Mouse (Mus musculus): ENCODE results near the gene Fitm1. TPM values are rescaled to one million over a fixed set of nuclear protein-coding genes. Genes with fewer than 3 reads are reported as not detected.

Fitm1 gene
- polyA plus RNA-seq, 1 experiment from 2014 or later = 1.0 TPM

DNA sequence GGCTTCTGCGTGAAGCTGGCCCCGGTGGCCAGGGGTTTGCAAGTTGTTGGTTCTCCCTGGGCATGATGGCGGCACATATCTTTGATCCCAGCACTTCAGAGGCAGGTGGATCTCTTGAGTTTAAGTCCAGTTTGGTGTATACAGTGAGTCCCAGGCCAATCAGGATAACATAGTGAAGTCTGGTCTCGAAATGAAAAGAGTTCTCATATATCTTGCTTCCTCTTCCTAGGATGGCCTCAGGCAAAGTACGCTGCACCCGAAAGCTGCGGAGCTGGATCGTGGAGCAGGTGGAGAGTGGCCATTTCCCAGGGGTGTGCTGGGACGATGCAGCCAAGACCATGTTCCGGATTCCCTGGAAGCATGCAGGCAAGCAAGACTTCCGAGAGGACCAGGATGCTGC lies 29.4 kb downstream of the Fitm1 start:
- no peak overlapping the region for H3K4me3 ChIP-seq
- no peaks in the 10 kb centered on the region for H3K27me3 ChIP-seq
- no peaks in the 10 kb centered on the region for H3K9me3 ChIP-seq
- H3K27ac ChIP-seq (replicated peaks) = no peak overlapping the region
- no peak for ATAC-seq (ENCODE audit: low read depth)
- no peak overlapping the region for H3K4me2 ChIP-seq
- H3K4me1 ChIP-seq (replicated peaks) = peaks cover 12% of the 10 kb centered on the region
- WGBS = 82% methylated on average over 11 of the region's 11 CpGs
- no peak overlapping the region for H3K9ac ChIP-seq
- H3K36me3 ChIP-seq = peaks cover 93% of the 10 kb centered on the region

GRCm38 (mm10) chr14:55605743-55606459 lies 30.5 kb downstream of the Fitm1 start:
- Histone ChIP-seq H3K9ac (no peak overlapping the region), H3K4me2 (no peak overlapping the region), H3K4me1 (replicated peaks) (peaks cover 12% of the 10 kb centered on the region), H3K36me3 (peaks cover 89% of the 10 kb centered on the region), H3K4me3 (no peak overlapping the region), H3K27me3 (no peaks in the 10 kb centered on the region), H3K27ac (replicated peaks) (no peak overlapping the region), H3K9me3 (no peaks in the 10 kb centered on the region)
- WGBS = 93% methylated on average over 16 of the region's 16 CpGs
- no peak for ATAC-seq (ENCODE audit: low read depth)

DNA sequence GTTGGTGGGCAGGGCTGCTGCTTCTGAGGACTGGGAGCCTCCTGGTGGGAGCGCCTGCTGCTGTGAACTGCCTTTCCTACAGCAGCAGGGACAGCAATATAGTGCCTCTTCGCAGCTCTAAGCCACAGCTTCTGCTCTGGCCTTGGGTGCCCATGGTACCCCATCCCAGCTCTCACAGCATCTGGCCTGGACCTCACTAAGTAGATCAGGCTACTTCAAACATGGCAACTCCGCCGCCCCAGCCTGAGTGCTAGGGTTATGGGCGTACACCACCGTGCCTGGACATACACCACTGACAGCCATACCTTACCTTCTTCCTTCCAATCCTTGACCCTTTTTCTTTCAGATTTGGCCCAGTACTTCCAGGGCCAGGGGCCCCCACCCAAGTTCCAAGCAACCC lies 32.9 kb downstream of the Fitm1 start:
- 96% methylated on average over 6 of the region's 6 CpGs for WGBS
- Histone ChIP-seq H3K36me3 (peaks cover 67% of the 10 kb centered on the region), H3K9ac (no peak overlapping the region), H3K27me3 (no peaks in the 10 kb centered on the region), H3K4me1 (replicated peaks) (peaks cover 11% of the 10 kb centered on the region), H3K4me2 (no peak overlapping the region), H3K9me3 (no peaks in the 10 kb centered on the region), H3K4me3 (no peak overlapping the region), H3K27ac (replicated peaks) (no peak overlapping the region)
- ATAC-seq (ENCODE audit: low read depth) = no peak

- Histone ChIP-seq H3K36me3 (peaks cover 24% of the 10 kb centered on the region), H3K4me2 (no peak overlapping the region), H3K9ac (no peak overlapping the region), H3K27ac (replicated peaks) (no peak overlapping the region), H3K4me3 (no peak overlapping the region), H3K4me1 (replicated peaks) (0 out of 2 replicates have a peak, but pooled peaks cover 4% of the 10 kb centered on the region), H3K27me3 (no peaks in the 10 kb centered on the region), H3K9me3 (no peaks in the 10 kb centered on the region)
- ATAC-seq (ENCODE audit: low read depth) = no peak
- 80% methylated on average over 6 of the region's 6 CpGs for WGBS
These were observed 37.9 kb downstream of the Fitm1 start for GRCm38 (mm10) chr14:55613346-55613745.

DNA sequence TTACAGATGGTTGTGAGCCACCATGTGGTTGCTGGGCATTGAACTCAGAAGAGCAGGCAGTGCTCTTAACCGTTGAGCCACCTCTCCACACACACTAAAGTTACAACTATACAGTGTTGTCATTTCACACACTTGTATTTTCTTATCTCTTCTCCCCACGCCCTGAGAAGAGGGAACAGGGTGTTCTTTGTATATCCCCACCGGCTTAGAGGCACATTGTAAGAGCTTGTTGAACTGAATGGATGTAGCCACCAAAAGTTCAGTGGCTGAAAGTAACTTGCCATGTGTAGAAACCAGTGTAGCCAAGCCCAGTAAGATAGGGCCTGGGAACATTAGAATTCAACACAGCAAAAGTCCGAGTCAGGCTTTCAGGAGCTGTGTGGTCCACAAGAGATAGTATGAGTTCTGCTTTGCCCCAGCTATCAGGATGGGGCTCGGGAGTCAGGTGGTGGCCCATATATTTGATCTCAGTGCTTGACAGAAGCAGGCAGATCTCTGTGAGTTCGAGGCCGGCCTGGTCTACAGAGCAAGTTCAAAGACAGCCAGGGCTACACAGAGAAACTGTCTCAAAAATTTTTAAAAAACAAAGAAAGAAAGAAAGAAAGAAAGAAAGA lies 39.3 kb downstream of the Fitm1 start:
- no peak overlapping the region for H3K27ac ChIP-seq (replicated peaks)
- peaks cover 11% of the 10 kb centered on the region for H3K36me3 ChIP-seq
- H3K4me2 ChIP-seq = no peak overlapping the region
- H3K9me3 ChIP-seq = no peaks in the 10 kb centered on the region
- no peak overlapping the region for H3K9ac ChIP-seq
- WGBS = 83% methylated on average over 7 of the region's 7 CpGs
- 0 out of 2 replicates have a peak, but pooled peaks cover 4% of the 10 kb centered on the region for H3K4me1 ChIP-seq (replicated peaks)
- no peak for ATAC-seq (ENCODE audit: low read depth)
- no peak overlapping the region for H3K4me3 ChIP-seq
- no peaks in the 10 kb centered on the region for H3K27me3 ChIP-seq

DNA sequence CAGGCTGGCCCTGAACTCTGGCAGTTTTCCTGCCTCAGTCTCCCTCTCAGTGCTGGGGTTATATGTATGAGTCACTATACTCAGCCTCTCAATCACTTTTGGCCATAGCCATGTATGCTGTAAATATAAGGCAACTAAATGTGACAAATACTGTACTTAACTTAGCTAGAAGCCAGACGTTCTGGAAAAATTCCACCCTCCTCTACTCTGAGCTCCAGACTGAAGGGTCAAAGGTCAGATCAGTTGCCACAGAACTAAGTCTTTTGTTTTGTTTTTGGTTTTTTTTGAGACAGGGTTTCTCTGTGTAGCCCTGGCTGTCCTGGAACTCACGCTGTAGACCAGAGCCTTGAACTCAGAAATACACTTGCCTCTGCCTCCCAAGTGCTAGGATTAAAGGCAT lies 40.5 kb downstream of the Fitm1 start:
- no peak overlapping the region for H3K9ac ChIP-seq
- H3K4me1 ChIP-seq (replicated peaks) = 0 out of 2 replicates have a peak, but pooled peaks cover 4% of the 10 kb centered on the region
- no peaks in the 10 kb centered on the region for H3K9me3 ChIP-seq
- no peak for ATAC-seq (ENCODE audit: low read depth)
- no peak overlapping the region for H3K4me2 ChIP-seq
- no peak overlapping the region for H3K4me3 ChIP-seq
- H3K27me3 ChIP-seq = no peaks in the 10 kb centered on the region
- 63% methylated on average over 2 of the region's 2 CpGs for WGBS
- H3K36me3 ChIP-seq = 0 out of 2 replicates have a peak, but pooled peaks cover 2% of the 10 kb centered on the region
- no peak overlapping the region for H3K27ac ChIP-seq (replicated peaks)

DNA sequence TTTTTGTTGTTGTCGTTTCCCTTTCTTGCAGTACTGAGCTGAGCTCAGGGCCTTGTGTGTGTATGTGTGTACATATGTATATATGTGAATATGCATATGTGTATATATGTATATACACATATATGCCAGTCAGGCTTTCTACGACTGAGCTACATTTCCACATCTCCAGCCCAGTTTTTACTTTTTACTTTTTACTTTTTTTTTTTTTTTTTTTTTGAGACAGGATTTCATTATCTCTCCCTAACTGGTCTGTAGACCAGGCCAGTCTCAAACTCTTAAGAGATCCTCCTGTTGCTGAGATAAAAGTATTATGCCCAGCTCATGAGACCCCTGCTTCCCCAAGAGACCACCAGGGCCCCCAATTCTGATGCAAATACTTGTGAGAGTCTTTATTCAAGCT lies 41.4 kb downstream of the Fitm1 start:
- no peaks in the 10 kb centered on the region for H3K36me3 ChIP-seq
- H3K4me3 ChIP-seq = no peak overlapping the region
- H3K9me3 ChIP-seq = no peaks in the 10 kb centered on the region
- H3K4me1 ChIP-seq (replicated peaks) = 0 out of 2 replicates have a peak, but pooled peaks cover 4% of the 10 kb centered on the region
- 73% methylated on average over 2 of the region's 2 CpGs for WGBS
- H3K27me3 ChIP-seq = no peaks in the 10 kb centered on the region
- H3K9ac ChIP-seq = no peak overlapping the region
- no peak for ATAC-seq (ENCODE audit: low read depth)
- H3K4me2 ChIP-seq = no peak overlapping the region
- H3K27ac ChIP-seq (replicated peaks) = no peak overlapping the region

DNA sequence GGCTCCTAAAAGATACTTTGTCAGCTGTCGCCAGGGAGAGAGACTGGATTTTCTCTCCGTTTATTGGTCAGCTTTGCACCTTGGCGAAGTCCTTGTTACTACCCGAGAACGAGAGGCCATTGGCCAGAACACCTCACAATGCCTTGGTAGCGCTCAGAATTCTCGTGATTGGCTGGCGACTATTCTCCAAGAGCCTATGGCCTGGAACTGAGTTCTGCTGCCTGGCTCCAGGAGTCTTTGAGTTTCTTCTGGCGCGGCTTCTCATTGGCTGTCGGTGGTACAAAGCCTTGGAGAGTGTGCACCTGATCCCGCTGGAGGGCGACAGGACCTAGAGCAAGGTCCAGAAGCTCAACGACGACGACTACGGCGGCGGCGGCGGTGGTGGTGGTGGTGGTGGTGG lies 42.4 kb downstream of the Fitm1 start, which contains the start of gene Rec8:
Rec8 (plus strand) TSS at position 216 of the 400 bp plus-strand sequence.
- H3K9me3 ChIP-seq = no peaks in the 10 kb centered on the region
- H3K4me1 ChIP-seq (replicated peaks) = 0 out of 2 replicates have a peak, but pooled peaks cover 4% of the 10 kb centered on the region
- peak within 1 kb of the TSS; percentile 30; the same call in 1 of the 2 replicates for H3K27ac ChIP-seq (replicated peaks)
- no peaks in the 10 kb centered on the region for H3K36me3 ChIP-seq
- peak within 1 kb of the TSS; percentile 44 for H3K4me2 ChIP-seq
- peak within 1 kb of the TSS; percentile 36 for H3K4me3 ChIP-seq
- WGBS = 19% methylated on average over 21 of the region's 21 CpGs
- peak within 1 kb of the TSS; percentile 57 for H3K9ac ChIP-seq
- peak; percentile 85 for ATAC-seq (ENCODE audit: low read depth)
- H3K27me3 ChIP-seq = no peaks in the 10 kb centered on the region

DNA sequence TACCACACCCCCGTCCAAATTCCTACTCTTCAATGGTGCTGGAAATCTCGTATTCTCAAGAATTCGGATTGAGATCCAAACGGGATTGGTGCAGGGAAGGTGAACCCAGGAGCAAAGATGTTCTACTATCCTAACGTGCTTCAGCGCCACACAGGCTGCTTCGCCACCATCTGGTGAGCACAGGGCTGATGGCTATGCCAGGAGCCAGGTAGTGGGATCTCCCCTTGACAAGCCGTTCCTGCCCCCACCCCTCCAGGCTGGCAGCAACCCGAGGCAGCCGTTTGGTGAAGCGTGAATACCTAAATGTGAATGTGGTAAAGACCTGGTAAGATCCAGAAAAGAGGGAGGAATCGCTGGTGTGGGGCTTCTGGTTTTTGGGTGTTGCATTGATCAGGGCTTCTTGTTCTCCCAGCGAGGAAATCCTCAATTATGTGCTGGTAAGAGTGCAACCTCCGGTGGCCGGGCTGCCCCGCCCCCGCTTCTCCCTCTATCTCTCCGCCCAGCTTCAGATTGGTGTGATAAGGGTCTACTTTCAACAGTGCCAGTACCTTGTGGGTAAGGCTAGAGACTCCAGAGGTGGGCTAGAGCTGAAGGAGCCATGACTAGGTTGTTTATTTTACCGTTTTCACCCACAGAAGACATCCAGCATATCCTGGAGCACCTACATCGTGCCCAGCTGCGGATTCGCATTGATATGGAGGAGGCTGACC lies 43.2 kb downstream of the Fitm1 start:
- Histone ChIP-seq H3K9me3 (no peaks in the 10 kb centered on the region), H3K4me1 (replicated peaks) (0 out of 2 replicates have a peak, but pooled peaks cover 4% of the 10 kb centered on the region), H3K4me2 (peak overlapping the region; percentile 44), H3K36me3 (0 out of 2 replicates have a peak, but pooled peaks cover 4% of the 10 kb centered on the region), H3K4me3 (peak overlapping the region; percentile 36), H3K9ac (peak overlapping the region; percentile 57), H3K27me3 (no peaks in the 10 kb centered on the region), H3K27ac (replicated peaks) (peak overlapping the region; percentile 30; the same call in 1 of the 2 replicates)
- WGBS = 57% methylated on average over 22 of the region's 22 CpGs
- ATAC-seq (ENCODE audit: low read depth) = peak; percentile 76; the same call in 1 of the 2 replicates

Other genes starting within 250 kb of the Fitm1 start
- gene Dhrs4, start 96.9 kb upstream of the Fitm1 start, polyA plus RNA-seq (2015; fragmentation: Nextera tagmentation; extraction: Ambion mirVana) = 26.1 and 31.9 TPM in 2 replicates
- gene Carmil3, start 85.0 kb upstream of the Fitm1 start, polyA plus RNA-seq (2015; fragmentation: Nextera tagmentation; extraction: Ambion mirVana) = 19.6 and 21.7 TPM in 2 replicates
- gene Cpne6, start 65.2 kb upstream of the Fitm1 start, polyA plus RNA-seq (2015; fragmentation: Nextera tagmentation; extraction: Ambion mirVana) = 5.7 and 10.1 TPM in 2 replicates
- 0.07 TPM in 1 of 2 replicates, not detected in the other for gene Nrl, start 50.6 kb upstream of the Fitm1 start, polyA plus RNA-seq (2015; fragmentation: Nextera tagmentation; extraction: Ambion mirVana)
- gene Pck2, start 35.4 kb upstream of the Fitm1 start, polyA plus RNA-seq (2015; fragmentation: Nextera tagmentation; extraction: Ambion mirVana) = 18.7 and 20.3 TPM in 2 replicates
- gene Dcaf11, start 15.6 kb upstream of the Fitm1 start, polyA plus RNA-seq (2015; fragmentation: Nextera tagmentation; extraction: Ambion mirVana) = 109 and 126 TPM in 2 replicates
- 0.59 TPM in 1 of 2 replicates, not detected in the other for gene A730061H03Rik, start 15.2 kb upstream of the Fitm1 start, polyA plus RNA-seq (2015; fragmentation: Nextera tagmentation; extraction: Ambion mirVana)
- 167 and 179 TPM in 2 replicates for gene Psme1, start 2.5 kb downstream of the Fitm1 start, polyA plus RNA-seq (2015; fragmentation: Nextera tagmentation; extraction: Ambion mirVana)
- gene Emc9, start 9.7 kb downstream of the Fitm1 start, polyA plus RNA-seq (2015; fragmentation: Nextera tagmentation; extraction: Ambion mirVana) = 20.4 and 24.5 TPM in 2 replicates
- gene Psme2, start 15.5 kb downstream of the Fitm1 start, polyA plus RNA-seq (2015; fragmentation: Nextera tagmentation; extraction: Ambion mirVana) = 178 and 199 TPM in 2 replicates
- 21.7 and 27.5 TPM in 2 replicates for gene Rnf31, start 16.1 kb downstream of the Fitm1 start, polyA plus RNA-seq (2015; fragmentation: Nextera tagmentation; extraction: Ambion mirVana)
- gene Irf9, start 28.0 kb downstream of the Fitm1 start, polyA plus RNA-seq (2015; fragmentation: Nextera tagmentation; extraction: Ambion mirVana) = 9.8 and 10.4 TPM in 2 replicates
- gene Rec8, start 42.4 kb downstream of the Fitm1 start, polyA plus RNA-seq (2015; fragmentation: Nextera tagmentation; extraction: Ambion mirVana) = 17.4 and 17.6 TPM in 2 replicates
- gene Ipo4, start 60.3 kb downstream of the Fitm1 start, polyA plus RNA-seq (2015; fragmentation: Nextera tagmentation; extraction: Ambion mirVana) = 81.6 and 84.5 TPM in 2 replicates
- 1.9 and 3.0 TPM in 2 replicates for gene Gm49378, start 62.3 kb downstream of the Fitm1 start, polyA plus RNA-seq (2015; fragmentation: Nextera tagmentation; extraction: Ambion mirVana)
- 60.0 and 61.2 TPM in 2 replicates for gene Tm9sf1, start 68.2 kb downstream of the Fitm1 start, polyA plus RNA-seq (2015; fragmentation: Nextera tagmentation; extraction: Ambion mirVana)
- gene Tssk4, start 74.6 kb downstream of the Fitm1 start, polyA plus RNA-seq (2015; fragmentation: Nextera tagmentation; extraction: Ambion mirVana) = 0.30 and 0.31 TPM in 2 replicates
- gene Mdp1, start 84.9 kb downstream of the Fitm1 start, polyA plus RNA-seq (2015; fragmentation: Nextera tagmentation; extraction: Ambion mirVana) = 68.6 and 70.4 TPM in 2 replicates
- gene Gmpr2, start 96.3 kb downstream of the Fitm1 start, polyA plus RNA-seq (2015; fragmentation: Nextera tagmentation; extraction: Ambion mirVana) = 51.1 and 55.0 TPM in 2 replicates
- gene Nedd8, start 96.5 kb downstream of the Fitm1 start, polyA plus RNA-seq (2015; fragmentation: Nextera tagmentation; extraction: Ambion mirVana) = 551 and 603 TPM in 2 replicates
- gene Tinf2, start 106.2 kb downstream of the Fitm1 start, polyA plus RNA-seq (2015; fragmentation: Nextera tagmentation; extraction: Ambion mirVana) = 26.3 and 26.9 TPM in 2 replicates
- 0.17 and 0.66 TPM in 2 replicates for gene Tgm1, start 138.3 kb downstream of the Fitm1 start, polyA plus RNA-seq (2015; fragmentation: Nextera tagmentation; extraction: Ambion mirVana)
- gene Rabggta, start 146.6 kb downstream of the Fitm1 start, polyA plus RNA-seq (2015; fragmentation: Nextera tagmentation; extraction: Ambion mirVana) = 50.6 and 53.2 TPM in 2 replicates
- gene Dhrs1, start 170.1 kb downstream of the Fitm1 start, polyA plus RNA-seq (2015; fragmentation: Nextera tagmentation; extraction: Ambion mirVana) = 90.0 and 95.0 TPM in 2 replicates
- gene Nop9, start 170.1 kb downstream of the Fitm1 start, polyA plus RNA-seq (2015; fragmentation: Nextera tagmentation; extraction: Ambion mirVana) = 29.3 and 32.7 TPM in 2 replicates
- 0.24 TPM in 1 of 2 replicates, not detected in the other for gene Cideb, start 182.8 kb downstream of the Fitm1 start, polyA plus RNA-seq (2015; fragmentation: Nextera tagmentation; extraction: Ambion mirVana)
- 0.29 and 0.33 TPM in 2 replicates for gene Ltb4r2, start 185.8 kb downstream of the Fitm1 start, polyA plus RNA-seq (2015; fragmentation: Nextera tagmentation; extraction: Ambion mirVana)
- 0.21 and 0.28 TPM in 2 replicates for gene Ltb4r1, start 190.3 kb downstream of the Fitm1 start, polyA plus RNA-seq (2015; fragmentation: Nextera tagmentation; extraction: Ambion mirVana)
- gene Adcy4, start 208.5 kb downstream of the Fitm1 start, polyA plus RNA-seq (2015; fragmentation: Nextera tagmentation; extraction: Ambion mirVana) = 4.4 and 5.7 TPM in 2 replicates
- 4.3 and 4.7 TPM in 2 replicates for gene Ripk3, start 213.2 kb downstream of the Fitm1 start, polyA plus RNA-seq (2015; fragmentation: Nextera tagmentation; extraction: Ambion mirVana)
- 12.2 and 14.2 TPM in 2 replicates for gene Nfatc4, start 247.5 kb downstream of the Fitm1 start, polyA plus RNA-seq (2015; fragmentation: Nextera tagmentation; extraction: Ambion mirVana)

Measured in neural tube, embryonic 13.5 days (tissue).